Mouse (Mus musculus) adrenal gland, postnatal 4 days (tissue): ENCODE data around the gene Mknk2. TPM values are rescaled to one million over a fixed set of nuclear protein-coding genes. Genes with fewer than 3 reads are reported as not detected.

Experiments
- DNase-seq, 2 experiments: peaks; one replicate each; pipeline ENCODE4 v3.0.0; 2021 to 2022; ENCODE audit warnings: low spot score in 2 of 2, mixed read lengths in 2 of 2
- total RNA-seq, 2 experiments: library from RNA; stranded (reverse); gene quantifications; 2 replicates each; pipeline ENCODE4 v1.2.3; 2021

Mknk2 gene
- total RNA-seq, 2 experiments from 2014 or later: 126 to 134 TPM

DNA sequence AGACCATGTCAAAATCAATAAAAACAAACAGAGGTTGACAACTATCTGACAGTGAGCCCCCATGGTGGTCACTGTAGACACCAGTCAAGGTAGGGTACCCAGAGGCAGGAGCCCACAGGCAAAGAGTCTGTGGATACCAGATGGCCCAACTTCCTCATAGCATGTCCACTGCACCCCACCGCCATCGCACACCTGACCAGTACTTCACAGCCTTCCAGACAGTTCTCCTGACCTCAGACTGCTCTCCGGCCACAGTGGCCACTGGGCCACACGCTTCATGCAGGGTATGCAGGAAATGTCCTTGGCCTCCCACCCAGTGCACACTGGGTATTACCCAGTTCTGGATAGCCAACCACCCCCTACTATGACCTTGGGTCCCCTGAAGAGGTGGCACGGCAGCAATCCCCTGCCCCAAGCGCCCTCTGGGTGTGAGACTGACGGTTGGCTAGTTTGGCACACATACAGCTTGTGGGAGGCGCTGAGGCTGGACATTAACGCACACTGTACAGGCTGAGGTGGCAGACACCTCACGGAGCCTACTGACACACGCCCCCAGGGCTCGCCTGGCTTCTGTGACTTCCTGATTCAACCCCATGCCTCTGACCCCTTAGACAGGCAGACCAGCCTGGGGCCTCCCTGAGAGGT, 15.6 kb upstream of the Mknk2 start:
- DNase-seq: no peak

DNA sequence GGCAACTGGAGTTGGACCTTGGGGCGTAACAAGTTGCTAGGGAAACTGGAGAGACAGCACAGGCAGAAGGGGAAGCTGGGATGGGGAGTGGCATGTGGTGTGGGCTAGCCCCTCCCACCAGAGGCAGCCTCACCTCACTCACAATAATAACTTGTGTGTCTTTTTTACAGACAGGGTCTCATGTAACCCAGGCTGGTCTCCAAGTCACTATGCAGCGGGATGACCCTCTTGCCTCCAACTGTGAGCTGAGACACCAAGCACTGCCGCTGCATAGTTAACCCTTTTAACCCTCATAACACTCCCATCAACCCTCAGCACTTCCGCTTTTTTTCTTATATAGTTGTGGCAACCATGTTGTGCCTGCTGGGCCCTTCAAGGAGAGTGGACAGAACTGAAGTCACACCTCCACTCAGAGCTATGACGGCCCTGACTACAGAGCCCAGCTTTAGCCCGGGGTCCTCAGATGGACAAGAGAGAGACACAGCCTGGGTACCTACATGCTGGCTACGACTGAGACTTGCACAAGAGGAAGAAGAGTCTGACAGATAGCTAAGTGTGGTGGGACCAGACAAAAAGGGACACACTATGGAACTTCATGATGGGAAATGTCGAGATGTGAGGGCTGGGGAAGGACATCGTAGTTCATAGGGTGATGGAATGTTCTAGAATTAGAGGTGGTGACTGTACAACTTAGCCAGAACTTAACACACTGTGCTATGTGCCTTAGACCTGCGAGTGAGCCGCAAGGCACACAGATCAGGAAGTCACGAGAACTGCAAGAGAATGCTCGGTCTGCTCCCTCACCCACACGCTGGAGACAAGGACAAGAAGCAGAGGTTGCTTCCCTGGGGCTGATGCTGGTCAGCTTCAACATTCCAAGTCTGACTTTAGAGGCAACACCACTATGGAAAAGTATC, 14.6 kb upstream of the Mknk2 start:
- DNase-seq: no peak

DNA sequence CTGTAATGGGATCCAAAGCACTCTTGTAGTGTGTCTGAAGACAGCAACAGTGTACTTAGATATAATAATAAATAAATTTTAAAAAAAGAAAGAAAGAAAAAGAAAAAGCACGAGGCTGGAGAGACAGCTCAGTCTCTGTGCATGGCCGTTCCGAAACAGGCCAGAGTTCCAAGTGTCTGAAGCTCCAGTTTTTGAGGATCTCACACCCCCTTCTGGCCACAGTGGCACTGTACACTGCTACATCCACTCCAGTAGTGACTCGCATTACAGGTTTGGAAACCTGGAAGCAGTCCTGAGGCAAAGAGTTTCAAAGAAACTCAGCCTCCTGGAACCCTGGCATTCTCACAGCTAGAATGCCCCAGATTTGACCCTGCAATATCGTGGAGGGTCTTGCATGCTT, 9.9 kb upstream of the Mknk2 start:
- peak in 1 of 2 experiments; percentile 62 for DNase-seq

DNA sequence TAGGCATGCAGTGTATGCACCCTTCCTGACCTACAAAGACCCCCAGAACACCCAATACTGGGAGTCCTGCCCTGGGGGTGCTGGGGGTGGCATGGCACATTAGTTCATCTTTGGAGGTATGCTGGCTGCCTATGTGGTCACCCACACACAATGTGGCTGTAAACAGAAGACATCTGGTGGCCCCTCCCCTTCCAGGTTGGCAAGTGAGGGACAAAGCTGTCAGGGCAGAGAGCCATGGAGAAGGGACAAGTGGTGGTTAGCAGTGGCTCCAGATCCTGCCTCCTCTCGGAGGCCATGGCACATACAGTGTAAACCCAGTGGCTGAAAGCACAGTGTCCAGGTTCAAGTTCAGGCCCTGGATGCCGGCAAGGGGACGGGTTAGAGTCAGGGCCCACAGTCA, 8.7 kb upstream of the Mknk2 start:
- no peak for DNase-seq

DNA sequence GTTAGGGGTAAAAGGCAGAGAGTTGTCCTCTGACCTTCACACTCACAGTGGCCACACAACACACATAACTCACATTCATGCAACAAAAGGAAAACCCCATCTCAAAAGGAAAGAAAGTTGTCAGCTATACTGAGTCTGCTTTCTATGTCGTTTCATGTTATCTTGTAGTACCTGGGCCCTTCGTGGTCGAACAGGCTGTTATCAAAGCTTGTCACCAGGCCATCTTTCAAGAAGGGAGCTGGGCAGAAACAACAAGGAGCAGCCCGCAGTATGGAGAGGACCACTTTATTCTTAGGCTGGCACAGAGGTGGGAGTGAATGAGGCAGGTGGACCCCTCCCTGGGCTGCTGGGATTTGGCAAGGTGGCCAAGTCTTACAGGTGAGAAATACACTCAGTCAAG, 7.1 kb upstream of the Mknk2 start:
- DNase-seq: no peak

DNA sequence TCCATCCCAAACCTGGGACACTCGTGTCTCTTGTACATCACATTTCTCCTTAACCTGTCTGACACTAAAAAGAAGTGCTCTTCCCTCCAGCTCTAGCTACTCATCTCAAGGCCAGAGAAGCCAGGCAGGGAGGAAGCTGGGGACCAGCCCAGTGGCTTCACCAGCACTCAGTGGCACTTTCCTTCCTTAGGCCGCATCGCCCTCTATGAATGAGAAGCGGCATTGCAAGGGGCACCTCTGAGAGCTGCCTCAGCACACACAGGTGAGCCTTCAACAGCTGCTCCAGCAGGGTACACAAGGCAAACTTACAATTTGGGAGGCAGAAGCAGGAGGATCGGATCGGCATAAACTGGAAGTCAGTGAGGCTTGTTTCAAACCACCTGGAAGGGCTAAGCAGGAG, 6.3 kb upstream of the Mknk2 start:
- peak in 1 of 2 experiments; percentile 62 for DNase-seq

DNA sequence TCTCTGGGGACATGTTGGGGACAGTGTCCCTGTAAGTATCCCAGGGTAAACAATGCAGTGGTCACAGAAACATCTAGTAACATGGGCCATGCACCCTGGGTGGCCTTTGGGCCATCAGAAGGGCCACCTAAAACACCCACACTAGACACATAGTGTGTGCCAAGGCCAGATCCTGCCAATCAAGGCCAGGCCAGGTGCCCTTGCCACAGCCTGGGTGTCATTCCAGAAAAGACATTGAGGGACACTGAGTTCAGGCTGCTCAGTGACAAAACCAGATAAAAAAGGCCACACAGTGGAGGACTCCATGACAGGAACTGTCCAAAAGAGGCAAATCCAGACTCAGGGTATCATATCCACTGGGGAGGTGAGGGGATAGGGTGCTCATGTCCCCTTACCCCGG, 5.7 kb upstream of the Mknk2 start:
- no peak for DNase-seq

DNA sequence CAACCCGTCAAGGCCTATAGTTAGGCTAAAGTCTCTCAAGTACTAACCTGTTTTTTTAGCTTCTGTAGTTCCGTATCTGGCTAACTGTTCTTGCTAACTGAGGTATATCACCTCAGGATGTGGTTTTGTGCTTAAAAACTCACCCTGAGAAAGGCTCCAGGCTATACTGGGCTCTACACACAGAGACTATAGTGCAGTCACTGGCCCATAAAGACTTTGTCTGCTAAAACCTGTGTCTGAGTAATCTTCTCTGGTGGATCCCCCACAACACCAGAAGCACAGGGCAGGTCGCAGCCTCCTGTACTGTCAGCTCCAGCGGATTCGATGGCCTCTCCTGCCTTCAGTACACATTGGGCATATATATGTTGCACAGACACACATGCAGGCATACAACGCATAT, 4.1 kb upstream of the Mknk2 start:
- DNase-seq: no peak

DNA sequence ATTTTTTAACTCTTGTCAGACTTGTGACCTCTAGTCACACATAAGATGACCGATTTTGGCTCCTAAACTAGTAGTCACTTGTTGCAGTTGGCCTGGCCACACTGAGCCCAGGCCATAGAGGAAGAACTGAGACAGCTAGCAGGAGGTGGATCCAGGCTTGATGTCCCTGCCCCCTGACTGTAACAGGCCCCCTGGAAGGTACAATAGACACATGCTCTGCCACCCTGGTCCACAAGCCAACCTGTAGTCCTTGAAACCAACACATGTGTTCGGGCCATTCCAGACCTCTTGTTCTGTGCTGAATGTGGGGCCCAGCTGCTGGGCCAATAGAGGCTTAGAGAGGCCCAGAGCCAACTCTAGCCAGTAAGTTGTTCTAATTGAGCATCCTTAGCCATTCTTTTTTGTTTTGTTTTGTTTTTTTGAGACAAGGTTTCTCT, 2.4 kb upstream of the Mknk2 start:
- DNase-seq: no peak

DNA sequence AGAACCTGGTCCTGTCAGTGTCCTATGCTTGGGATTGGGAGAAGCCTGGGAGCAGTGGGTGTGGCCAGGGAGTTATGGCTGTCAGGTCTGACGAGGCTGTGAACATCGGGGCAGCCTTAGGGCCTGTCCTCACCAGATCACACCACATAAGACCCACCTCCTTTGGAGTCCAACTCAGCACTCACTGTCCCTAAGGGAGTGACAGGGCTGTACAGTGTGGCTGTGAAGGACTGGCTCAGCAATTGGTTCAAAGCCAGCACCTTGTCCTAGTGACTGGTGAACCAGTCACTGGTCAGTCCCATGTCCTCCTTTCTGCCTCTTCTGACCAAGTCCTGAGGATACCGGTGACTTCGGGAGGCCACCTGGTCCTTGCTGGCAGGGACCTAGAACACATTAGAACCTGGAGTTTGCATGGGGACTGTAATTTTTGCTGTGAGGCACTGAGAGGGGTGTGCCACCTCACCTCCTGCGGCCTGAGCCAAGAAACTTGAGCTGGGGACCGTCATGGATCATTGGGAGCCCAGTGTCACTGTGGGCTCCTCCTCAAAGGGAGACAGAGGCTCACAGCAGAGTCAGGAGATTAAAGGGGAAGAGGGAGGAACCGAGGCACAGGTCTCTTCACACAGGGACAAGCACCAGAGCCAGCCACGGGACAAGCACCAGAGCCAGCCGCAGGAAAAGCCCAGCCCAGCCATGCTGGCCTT, 1.8 kb upstream of the Mknk2 start:
- no peak for DNase-seq

DNA sequence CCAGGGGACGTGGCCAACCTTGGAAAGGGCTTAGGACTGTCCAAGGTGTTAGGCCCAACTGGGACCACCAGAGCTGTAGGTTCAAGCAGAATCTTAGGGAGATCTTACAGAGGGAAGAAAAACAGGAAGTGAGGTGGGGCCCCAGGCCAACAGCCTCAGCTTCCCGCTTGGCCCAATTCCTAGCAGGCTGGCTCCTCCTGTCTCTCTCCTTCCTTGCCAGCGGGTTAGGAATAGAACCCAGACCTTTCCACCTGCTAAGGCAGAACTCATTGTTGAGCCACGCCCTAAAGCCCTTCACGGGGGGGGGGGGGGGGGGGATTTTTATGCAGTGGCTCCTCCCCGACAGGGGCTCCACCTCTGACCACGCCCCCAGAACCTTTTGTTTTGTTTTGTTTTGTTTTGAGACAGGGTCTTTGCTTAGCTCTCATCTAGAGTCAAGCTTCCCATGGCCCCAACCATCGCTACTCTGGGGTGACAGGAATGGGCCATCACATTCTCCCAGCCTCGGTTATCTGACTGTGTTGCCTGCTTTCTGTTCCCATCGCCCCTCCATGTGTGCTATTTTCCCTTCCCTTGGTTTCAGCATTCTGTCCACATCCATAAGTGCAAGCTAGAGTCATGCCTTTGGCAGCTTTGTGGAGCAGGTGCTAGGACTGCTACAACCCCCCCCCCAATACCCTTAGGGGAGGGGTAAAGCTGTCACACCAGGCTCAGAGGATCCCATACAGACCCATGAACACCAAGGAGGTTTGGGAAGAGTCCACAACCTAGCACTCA, 877 bp upstream of the Mknk2 start:
- no peak for DNase-seq

DNA sequence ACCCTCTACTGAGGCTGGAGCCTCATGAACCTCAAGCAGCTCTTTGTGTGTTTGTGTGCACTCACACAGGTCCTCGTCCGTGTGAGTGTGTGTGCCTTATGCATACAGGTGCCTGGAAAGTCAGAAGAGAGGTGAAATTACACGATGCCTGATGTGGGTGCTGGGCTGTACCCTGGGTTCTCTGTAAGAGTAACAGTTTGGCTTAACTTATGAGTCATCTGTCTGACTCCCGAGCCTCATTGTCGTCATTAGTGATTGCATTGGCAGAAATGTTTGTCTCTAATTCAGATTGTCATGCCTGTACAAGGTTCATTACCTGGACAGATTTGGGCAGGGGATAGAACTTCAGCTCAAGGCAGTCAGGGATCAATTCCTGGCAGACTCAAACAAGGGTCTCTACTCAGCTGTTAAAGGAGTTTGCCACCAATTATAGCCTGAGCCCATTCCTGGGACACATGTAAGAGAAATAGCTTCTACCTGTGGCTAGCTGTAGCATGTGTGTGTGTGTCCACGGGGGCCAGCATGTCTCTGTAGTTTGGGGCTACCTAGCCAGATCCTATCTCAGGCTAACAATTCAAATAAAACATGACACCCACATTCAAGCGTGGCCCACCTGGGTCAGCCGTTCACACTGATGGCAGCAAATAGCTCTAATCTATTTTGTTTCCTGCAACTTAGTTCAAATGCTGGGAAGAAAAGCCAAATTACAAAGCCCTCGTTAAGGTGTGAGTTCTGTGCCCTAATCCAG, 610 bp downstream of the Mknk2 start:
- no peak for DNase-seq

DNA sequence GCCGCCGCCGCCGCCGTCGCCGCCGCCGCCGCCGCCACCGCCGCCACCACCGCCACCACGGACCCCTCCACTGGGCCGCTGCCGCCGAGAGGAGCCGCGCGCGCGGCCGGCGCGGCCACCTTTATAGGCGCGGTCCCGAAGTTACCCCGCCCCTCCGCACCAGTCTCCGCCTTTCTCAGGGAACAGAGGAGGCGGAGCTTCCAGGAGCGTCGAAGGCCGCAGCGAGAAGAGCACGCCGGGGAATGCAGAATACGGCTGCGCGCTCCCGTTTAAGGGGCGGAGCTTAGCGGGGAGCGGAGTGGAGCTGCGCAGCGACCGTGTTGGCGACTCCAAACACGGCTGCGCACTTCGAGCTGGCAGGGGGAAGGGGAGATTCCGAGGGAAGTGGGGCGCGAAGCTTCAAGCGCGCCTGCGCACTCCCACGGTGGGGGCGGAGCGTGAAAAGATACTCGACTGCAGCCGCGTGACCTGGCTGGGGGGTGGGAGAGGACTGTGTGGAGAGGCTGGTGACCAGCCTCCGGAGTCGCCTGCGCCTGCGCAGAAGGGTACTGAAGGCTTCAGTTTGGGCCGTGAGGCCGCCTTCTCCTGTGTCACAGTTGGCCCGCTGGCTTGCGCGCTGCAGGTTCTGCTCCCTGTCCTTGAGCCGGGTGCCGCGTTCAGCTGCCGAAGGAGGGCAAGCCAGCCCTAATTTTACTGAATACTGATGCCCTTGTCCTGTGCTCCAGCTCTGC, 1.5 kb downstream of the Mknk2 start:
- DNase-seq: peak; percentile 99

DNA sequence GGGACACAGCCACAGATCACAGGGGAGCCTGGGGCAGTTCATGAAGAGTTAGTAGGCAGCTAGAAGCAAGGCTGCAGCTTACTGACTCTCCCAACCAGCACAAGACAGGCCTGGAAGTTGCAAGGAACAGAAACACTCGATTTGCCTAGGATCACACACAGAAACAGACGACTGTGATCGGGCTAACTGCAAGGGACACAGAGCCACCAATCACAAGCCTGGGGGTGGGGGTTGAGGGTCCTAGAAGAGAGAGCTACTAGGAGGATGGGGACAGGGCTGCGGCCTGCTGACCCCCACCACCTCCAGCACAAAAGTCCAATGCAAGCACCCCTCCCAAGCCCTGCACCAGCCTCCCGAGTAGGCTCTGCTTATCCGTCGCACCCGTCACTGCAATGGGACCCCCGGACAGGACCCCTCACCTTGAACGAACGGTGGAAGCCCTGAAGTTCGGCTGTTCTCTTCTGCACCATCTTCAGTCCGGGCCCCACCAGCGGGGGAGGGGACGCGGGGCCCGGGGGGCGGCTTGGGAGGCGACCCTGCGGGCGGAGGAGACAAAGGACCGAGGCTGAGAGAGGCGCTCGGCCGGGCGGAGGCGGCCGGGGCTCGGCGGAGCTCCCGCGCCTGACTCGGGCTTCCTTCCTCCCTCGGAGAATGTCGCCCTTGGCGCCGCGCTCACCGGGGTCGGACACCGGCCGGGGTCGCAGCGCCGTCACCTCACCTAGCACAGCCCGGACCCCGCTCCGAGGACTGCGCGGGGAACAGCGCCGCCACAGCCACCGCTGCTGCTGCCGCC, 2.3 kb downstream of the Mknk2 start:
- DNase-seq: no peak

DNA sequence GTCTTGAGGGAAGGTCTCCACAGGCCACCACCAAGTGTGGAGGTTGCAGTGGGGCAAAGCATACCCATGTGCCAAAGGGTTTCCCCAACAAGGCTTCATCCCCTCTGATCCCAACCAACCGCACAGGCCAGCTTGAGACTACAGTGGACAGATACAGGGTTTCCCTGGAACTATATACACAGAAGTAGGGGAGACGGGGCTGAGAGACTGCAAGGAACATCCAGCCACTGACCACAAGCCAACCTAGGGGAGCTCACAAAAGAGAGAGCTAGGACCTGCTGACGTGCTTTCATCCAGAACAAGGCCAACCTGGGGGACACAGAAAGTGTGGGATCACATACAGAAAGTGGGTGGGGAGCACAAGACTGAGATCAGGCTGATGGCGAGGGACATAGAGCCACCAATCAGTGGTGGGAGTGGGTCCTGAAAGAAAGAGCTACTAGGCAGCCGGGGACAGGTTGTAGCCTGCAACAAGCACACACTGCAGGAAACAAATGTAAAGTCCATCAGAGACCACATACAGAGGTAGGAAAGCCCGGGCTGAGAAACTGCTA, 3.0 kb downstream of the Mknk2 start:
- DNase-seq: no peak

DNA sequence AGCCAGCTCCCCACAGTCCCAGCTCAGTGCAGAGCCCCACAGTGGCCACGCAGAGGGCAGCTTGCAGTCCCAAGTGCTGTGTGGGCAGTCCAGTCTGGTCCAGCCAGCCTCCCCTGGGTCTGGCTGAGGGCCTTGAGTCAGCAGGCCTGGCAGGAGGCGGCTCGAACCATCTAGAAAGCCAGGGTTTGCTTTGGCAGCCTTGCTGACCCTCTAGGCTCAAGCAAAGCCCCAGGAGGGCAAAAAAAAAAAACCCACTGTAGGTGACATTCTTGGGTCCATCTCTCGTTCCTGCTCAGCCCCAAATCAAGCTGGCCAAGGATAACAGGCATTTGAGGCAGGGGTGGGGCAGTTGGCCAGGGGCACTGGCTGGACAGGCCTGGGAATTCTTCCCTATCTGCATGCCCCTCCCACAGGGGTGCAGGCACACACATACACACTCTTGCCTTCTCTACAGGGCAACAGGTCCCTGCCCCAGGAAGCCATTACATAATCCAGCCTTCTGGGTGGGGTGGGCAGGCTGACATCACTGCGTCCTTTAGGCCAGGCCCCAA, 3.7 kb downstream of the Mknk2 start:
- DNase-seq: no peak

DNA sequence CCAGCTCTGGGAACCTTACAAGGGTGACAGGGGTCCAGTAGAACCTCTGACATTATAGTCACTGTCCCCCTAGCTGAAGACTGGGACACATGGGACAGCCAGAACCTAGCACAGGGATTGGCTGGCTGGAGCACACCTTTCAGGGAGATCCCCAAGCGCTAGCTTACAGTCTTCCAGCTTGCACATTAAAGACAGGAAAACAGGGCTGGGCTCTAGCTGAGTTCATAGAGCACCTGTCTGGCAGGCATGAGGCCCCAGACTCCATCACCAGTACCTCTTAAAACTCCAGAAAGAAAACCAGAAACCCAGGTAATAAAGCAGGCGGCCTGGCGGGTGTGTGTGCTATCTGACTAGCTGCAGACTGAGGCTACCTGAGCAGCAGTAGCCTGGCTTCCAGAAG, 4.2 kb downstream of the Mknk2 start:
- no peak for DNase-seq

DNA sequence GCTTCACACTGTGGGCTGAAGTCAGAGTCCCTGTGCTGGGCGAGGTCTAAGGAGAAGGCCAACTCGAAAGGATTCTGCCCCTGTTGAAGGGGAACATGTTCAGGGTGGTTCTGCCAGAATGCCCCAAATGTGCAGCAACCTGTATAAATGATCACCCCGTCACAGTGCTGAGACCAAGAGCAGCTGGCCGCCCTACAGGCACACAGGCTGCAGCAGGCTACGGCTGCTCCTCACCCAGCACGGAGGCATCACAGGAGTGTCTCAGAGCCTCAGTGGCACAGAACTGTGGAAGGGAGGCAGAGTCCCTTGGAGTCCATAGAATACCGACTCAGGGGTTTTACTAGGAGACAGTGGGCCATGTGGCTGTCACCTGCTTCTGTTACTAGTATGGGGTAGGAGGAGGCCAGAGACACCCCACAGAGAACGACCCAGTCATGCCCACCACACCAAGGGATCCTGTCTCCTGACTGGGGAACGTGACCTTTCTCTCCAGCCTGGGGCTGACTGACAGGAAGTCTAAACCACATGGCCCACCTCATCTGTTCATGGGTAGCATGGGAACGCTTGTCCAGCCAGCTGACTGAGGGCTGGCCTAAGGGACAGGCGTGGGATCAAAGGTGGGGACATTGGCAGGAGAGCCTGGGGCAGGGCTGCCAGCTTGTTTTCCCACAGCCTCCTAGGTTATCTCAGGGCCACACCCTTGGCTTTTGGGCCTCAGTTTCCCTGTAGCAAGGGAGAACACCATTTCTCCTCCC, 5.8 kb downstream of the Mknk2 start:
- DNase-seq: no peak
